Mouse (Mus musculus) heart, adult 2 months (tissue): ENCODE results near the gene Lgals4.

Experiments
- CTCF ChIP-seq: fragments of 200-600 bp; IDR thresholded peaks from 2 replicates; pipeline ENCODE4 v1.8.1; 2022; ENCODE audit warnings: antibody characterized with exemption, mild to moderate bottlenecking, moderate library complexity
- EP300 ChIP-seq: fragments of 200-500 bp; IDR thresholded peaks from 2 replicates; pipeline ENCODE4 v1.6.1; 2011; ENCODE audit warnings: low read depth, low read length, control low read depth; ENCODE audit not compliant: insufficient read depth

GRCm38 (mm10) chr7:28883039-28883438, 49.4 kb downstream of the Lgals4 start:
- no peak for TF ChIP-seq CTCF
- TF ChIP-seq EP300: no peak
